Mouse (Mus musculus) central nervous system, embryonic 11.5 days (tissue): ENCODE measurements around the gene Gm21708. TPM values are rescaled to one million over a fixed set of nuclear protein-coding genes. Genes with fewer than 3 reads are reported as not detected.

Experiments
- polyA plus RNA-seq: library from polyadenylated mRNA; depleted of rRNA; stranded (reverse); fragments of >200 nt; gene quantifications from 2 replicates; pipeline ENCODE4 v1.2.3, GENCODE M21; 2012; rRNA removed

The Gm21708 gene
- polyA plus RNA-seq: 0.02 TPM in 1 of 2 replicates, not detected in the other

GRCm38 (mm10) chrY:3410067-3410466 lies at the start of gene Gm21708, which contains the start of gene Gm21704:
Gm21708 (minus strand) TSS chrY:3410167.
Gm21704 (minus strand) TSS chrY:3410167.

Other genes with a start within 250 kb of the Gm21708 start
- gene Gm21677, start 103.7 kb downstream of the Gm21708 start, polyA plus RNA-seq: not detected in 2 replicates
- not detected in 2 replicates for gene Gm21693, start 64.8 kb downstream of the Gm21708 start, polyA plus RNA-seq
- not detected in 2 replicates for gene Gm21704, start within 50 bp of the Gm21708 start, polyA plus RNA-seq